Mouse (Mus musculus): ENCODE data around the gene Hba-a2. TPM values are rescaled to one million over a fixed set of nuclear protein-coding genes. Genes with fewer than 3 reads are reported as not detected.
A peak's percentile ranks its signal among the peaks of the same experiment; 100 is the strongest.

Gene Hba-a2
- polyA plus RNA-seq, 1 experiment, result not detected

- no peak for TF ChIP-seq POLR2A (IDR thresholded peaks at IDR 0.05; ENCODE audit: insufficient read depth, low read depth, low read length)
- 95% methylated on average over 6 of the region's 6 CpGs for WGBS
- no peak overlapping the region for H3K27ac ChIP-seq (ENCODE audit: insufficient read depth, low read depth, low read length)
- no peak overlapping the region for H3K4me3 ChIP-seq (ENCODE audit: insufficient read depth, low read depth, low read length)
- peaks cover 8% of the 10 kb centered on the region for H3K4me1 ChIP-seq (ENCODE audit: control insufficient read depth, insufficient read depth, low read length)
Measured at GRCm38 (mm10) chr11:32266194-32266593, 30.1 kb upstream of the Hba-a2 start.

DNA sequence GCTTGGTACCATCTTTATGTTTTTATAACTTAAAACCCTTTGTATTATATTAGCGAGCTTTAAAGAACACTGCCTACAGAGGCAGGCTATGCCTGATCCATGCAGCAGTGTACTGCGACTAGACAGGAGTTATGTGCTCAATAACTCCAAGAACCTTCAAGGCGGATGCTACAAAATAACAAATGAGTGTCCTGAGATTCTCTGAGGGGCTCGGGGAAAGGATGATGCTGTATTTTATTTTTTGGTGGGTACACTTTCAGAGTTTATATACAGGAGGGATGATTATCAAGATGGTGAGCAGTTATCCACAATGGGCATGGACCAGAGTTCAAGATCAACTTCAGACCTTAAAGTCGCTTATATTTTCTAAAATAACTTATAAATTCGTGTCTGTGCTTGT is 29.5 kb upstream of the Hba-a2 start:
- no peak for TF ChIP-seq POLR2A (IDR thresholded peaks at IDR 0.05; ENCODE audit: insufficient read depth, low read depth, low read length)
- no peak for TF ChIP-seq CTCF (IDR thresholded peaks at IDR 0.05; ENCODE audit: insufficient read depth, low read depth, low read length)
- H3K27ac ChIP-seq (ENCODE audit: insufficient read depth, low read depth, low read length), result peak overlapping the region; percentile 85
- H3K4me1 ChIP-seq (ENCODE audit: control insufficient read depth, insufficient read depth, low read length), result peaks cover 8% of the 10 kb centered on the region
- 9% methylated on average over 6 of the region's 6 CpGs for WGBS
- peak overlapping the region; percentile 76 for H3K4me3 ChIP-seq (ENCODE audit: insufficient read depth, low read depth, low read length)

DNA sequence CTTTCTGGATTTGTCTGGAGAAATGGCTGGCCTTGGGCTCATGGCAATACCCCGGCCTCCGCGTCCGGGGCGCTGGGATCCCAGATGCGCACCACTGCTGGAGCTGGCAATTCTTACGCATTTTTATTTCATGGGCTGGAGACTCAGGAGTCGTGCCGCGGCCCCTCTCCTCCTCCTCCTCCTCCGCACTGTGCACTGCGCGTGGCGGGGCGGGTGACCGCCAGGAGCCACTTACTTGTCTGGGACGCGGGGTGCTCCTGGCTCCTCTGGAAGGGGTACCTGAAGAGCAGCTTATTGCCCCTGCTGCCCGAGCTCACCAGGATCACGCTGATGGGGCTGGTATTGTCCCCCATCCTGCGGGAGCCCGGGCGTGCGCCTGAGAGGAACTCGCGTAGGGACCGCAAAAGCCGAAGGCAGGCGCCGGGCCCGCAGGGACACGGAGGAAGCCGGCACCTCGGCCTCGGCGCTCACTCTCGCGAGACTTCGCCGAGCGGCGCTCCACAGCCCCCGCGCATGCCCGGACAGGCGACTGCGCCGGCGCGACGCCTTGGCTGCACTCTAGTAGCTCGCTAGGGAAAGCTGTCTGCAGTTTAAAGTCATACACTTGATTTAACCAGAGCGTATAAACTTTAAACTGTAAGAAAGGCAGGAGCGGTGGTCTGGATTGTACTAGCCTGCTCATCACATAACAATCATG is 29.0 kb upstream of the Hba-a2 start, which contains the start of gene Nprl3:
Nprl3 (minus strand) TSS at position 520 of the 697 bp plus-strand sequence.
- no peak for TF ChIP-seq CTCF (IDR thresholded peaks at IDR 0.05; ENCODE audit: insufficient read depth, low read depth, low read length)
- TF ChIP-seq POLR2A (IDR thresholded peaks at IDR 0.05; ENCODE audit: insufficient read depth, low read depth, low read length), result peak; percentile 97
- H3K27ac ChIP-seq (ENCODE audit: insufficient read depth, low read depth, low read length), result peak within 1 kb of the TSS; percentile 85
- under 1% methylated on average over 54 of the region's 54 CpGs for WGBS
- H3K4me3 ChIP-seq (ENCODE audit: insufficient read depth, low read depth, low read length), result peak within 1 kb of the TSS; percentile 76
- H3K4me1 ChIP-seq (ENCODE audit: control insufficient read depth, insufficient read depth, low read length), result peaks cover 8% of the 10 kb centered on the region

DNA sequence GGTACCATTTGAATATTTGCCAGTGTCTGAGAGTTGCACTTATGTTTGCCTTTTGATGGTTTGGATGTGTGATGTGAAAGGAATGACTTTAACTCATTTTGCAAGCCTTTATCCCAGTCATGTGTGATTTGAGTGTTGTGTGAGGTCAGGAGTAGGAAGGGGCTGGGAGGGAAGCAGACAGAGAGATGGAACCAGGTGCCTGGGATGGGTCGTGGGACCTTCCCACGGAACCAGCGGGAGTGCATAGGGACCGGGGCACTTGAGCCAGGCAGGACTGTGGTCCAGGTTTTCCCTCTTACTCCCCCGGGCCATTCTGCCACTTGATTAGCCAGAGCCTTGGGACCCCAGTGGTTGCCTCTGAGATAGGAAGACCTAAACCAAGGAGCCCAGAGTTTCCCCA is 28.3 kb upstream of the Hba-a2 start:
- Histone ChIP-seq H3K4me3 (ENCODE audit: insufficient read depth, low read depth, low read length) (no peak overlapping the region), H3K4me1 (ENCODE audit: control insufficient read depth, insufficient read depth, low read length) (peaks cover 8% of the 10 kb centered on the region), H3K27ac (ENCODE audit: insufficient read depth, low read depth, low read length) (0 out of 2 replicates have a peak overlapping the region, but pooled peaks have one; percentile 22)
- TF ChIP-seq POLR2A (IDR thresholded peaks at IDR 0.05; ENCODE audit: insufficient read depth, low read depth, low read length) (no peak), CTCF (IDR thresholded peaks at IDR 0.05; ENCODE audit: insufficient read depth, low read depth, low read length) (no peak)
- WGBS, result 18% methylated on average over 5 of the region's 5 CpGs

DNA sequence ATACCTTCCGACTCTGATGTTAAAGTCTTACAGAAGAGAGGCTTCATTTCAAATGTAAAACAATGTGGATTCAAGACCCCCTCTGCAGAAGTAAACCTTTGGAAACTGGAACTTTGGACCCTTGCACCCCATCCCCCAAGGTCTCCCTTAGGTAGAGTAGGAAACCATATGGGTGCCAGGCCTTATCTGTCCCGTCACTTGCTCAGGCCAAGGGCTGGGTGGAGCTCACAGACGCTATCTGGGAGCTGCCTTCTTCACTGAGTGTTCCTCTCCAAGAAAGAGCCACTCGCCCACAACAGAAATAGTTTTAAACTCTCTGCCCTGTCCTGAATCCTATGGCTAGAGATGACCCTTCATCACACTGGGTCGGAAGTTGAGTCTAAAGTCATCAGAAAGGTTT is 27.3 kb upstream of the Hba-a2 start:
- Histone ChIP-seq H3K4me3 (ENCODE audit: insufficient read depth, low read depth, low read length) (no peak overlapping the region), H3K4me1 (ENCODE audit: control insufficient read depth, insufficient read depth, low read length) (peaks cover 8% of the 10 kb centered on the region), H3K27ac (ENCODE audit: insufficient read depth, low read depth, low read length) (no peak overlapping the region)
- 91% methylated on average over 5 of the region's 5 CpGs for WGBS
- no peak for TF ChIP-seq POLR2A (IDR thresholded peaks at IDR 0.05; ENCODE audit: insufficient read depth, low read depth, low read length)
- TF ChIP-seq CTCF (IDR thresholded peaks at IDR 0.05; ENCODE audit: insufficient read depth, low read depth, low read length), result no peak

DNA sequence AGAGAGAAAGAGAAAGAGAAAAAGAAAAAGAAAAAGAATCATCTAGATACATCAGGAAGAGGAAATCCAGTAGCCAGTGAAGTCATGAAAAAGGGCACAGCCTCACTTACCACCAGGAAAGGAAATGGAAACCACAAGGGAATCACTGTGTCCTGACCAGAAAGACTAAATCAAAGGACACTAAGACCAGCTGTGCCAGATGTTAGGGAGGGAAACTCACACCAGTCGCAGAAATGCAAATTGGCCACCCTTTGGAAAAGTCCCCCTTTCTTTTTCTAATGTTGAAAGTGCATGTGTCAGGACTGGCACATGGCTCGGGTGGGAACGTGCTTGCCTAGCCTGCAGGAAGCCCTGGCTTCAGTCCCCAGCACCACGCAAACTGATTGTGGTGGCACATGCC is 25.1 kb upstream of the Hba-a2 start:
- Histone ChIP-seq H3K4me3 (ENCODE audit: insufficient read depth, low read depth, low read length) (no peak overlapping the region), H3K27ac (ENCODE audit: insufficient read depth, low read depth, low read length) (no peak overlapping the region), H3K4me1 (ENCODE audit: control insufficient read depth, insufficient read depth, low read length) (peaks cover 5% of the 10 kb centered on the region)
- TF ChIP-seq CTCF (IDR thresholded peaks at IDR 0.05; ENCODE audit: insufficient read depth, low read depth, low read length) (no peak), POLR2A (IDR thresholded peaks at IDR 0.05; ENCODE audit: insufficient read depth, low read depth, low read length) (no peak)
- 36% methylated on average over 4 of the region's 4 CpGs for WGBS

DNA sequence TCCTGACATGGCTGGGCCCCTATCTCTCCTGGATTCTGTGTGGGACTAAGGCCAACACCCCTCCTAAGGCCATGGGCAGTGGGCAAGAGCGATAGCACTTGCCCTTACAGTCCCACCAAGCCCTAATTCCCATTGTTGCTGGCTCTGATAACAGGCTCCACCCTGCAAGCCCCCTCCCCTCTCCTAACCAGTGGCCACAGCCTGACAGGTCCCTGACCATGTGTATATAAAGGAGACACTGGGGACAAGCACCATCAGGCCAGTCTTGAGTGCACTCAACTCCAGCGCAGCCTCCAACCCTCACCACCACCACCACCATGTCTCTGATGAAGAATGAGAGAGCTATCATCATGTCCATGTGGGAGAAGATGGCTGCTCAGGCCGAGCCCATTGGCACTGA is 19.9 kb upstream of the Hba-a2 start, which contains the start of gene Hba-x:
Hba-x (plus strand) TSS at position 54 of the 400 bp plus-strand sequence.
- no peak for TF ChIP-seq CTCF (IDR thresholded peaks at IDR 0.05; ENCODE audit: insufficient read depth, low read depth, low read length)
- TF ChIP-seq POLR2A (IDR thresholded peaks at IDR 0.05; ENCODE audit: insufficient read depth, low read depth, low read length), result no peak
- Histone ChIP-seq H3K4me3 (ENCODE audit: insufficient read depth, low read depth, low read length) (no peak within 1 kb of the TSS), H3K27ac (ENCODE audit: insufficient read depth, low read depth, low read length) (no peak within 1 kb of the TSS), H3K4me1 (ENCODE audit: control insufficient read depth, insufficient read depth, low read length) (no peaks in the 10 kb centered on the region)
- 74% methylated on average over 3 of the region's 3 CpGs for WGBS

DNA sequence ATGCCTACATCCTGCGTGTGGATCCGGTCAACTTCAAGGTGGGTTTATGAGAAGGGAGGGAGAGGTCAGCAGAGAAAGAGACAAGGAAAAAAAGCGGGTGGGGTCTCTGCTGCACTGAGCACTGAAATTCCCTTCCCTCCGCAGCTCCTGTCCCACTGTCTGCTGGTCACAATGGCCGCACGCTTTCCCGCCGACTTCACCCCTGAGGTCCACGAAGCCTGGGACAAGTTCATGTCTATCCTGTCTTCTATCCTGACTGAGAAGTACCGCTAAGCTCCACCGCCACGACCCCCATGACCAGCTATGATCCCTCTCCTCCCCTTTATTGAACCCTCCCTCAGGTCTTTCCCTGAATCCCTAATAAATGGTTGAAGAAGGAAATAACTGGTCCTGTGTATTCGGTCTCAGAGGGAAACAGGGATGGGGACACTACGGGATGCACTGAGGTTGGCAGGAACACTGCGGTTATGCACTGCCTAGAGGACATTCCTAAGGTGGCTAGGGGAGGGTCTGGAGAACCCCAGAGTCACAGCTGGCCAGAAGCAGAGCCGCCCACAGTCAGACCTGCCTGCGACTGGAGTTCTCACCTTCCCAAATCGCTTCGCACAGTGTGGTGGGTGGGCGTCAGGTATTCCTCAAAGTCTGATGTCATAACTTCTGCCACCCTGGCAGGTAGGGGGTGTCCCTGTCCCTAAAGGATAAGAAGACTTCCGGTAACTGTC is 18.4 kb upstream of the Hba-a2 start:
- no peak for TF ChIP-seq CTCF (IDR thresholded peaks at IDR 0.05; ENCODE audit: insufficient read depth, low read depth, low read length)
- no peak for TF ChIP-seq POLR2A (IDR thresholded peaks at IDR 0.05; ENCODE audit: insufficient read depth, low read depth, low read length)
- H3K27ac ChIP-seq (ENCODE audit: insufficient read depth, low read depth, low read length), result no peak overlapping the region
- 79% methylated on average over 21 of the region's 21 CpGs for WGBS
- H3K4me1 ChIP-seq (ENCODE audit: control insufficient read depth, insufficient read depth, low read length), result no peaks in the 10 kb centered on the region
- no peak overlapping the region for H3K4me3 ChIP-seq (ENCODE audit: insufficient read depth, low read depth, low read length)

DNA sequence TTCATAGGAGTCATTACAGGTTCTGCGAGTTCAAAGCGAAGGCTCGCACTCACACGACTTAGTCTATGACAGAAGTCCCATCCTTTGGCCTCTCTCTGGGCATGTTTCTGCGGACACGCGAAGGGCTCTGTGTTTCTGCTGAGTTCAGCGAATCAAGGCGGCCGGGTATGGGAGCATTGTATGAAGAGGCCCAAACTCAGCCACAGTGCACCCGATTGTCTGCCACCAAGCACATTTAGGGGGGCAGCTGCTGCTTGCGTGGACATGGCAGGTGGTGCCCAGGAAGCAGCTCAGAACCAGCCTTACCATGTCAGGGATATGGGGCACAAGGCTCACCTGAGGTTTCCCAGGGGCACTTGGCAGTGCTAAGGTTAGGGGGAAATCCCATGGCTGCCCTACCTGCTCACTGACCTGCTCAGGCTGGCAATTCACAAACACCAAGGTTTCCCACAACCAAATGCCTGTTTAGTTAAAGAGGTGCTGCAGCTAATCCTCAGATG is 17.8 kb upstream of the Hba-a2 start:
- 85% methylated on average over 12 of the region's 12 CpGs for WGBS
- no peak overlapping the region for H3K4me3 ChIP-seq (ENCODE audit: insufficient read depth, low read depth, low read length)
- H3K27ac ChIP-seq (ENCODE audit: insufficient read depth, low read depth, low read length), result no peak overlapping the region
- no peaks in the 10 kb centered on the region for H3K4me1 ChIP-seq (ENCODE audit: control insufficient read depth, insufficient read depth, low read length)
- no peak for TF ChIP-seq CTCF (IDR thresholded peaks at IDR 0.05; ENCODE audit: insufficient read depth, low read depth, low read length)
- no peak for TF ChIP-seq POLR2A (IDR thresholded peaks at IDR 0.05; ENCODE audit: insufficient read depth, low read depth, low read length)
